Comparison of ENCODE assay signal across 26 mouse cellular contexts in the genomic region with DNA sequence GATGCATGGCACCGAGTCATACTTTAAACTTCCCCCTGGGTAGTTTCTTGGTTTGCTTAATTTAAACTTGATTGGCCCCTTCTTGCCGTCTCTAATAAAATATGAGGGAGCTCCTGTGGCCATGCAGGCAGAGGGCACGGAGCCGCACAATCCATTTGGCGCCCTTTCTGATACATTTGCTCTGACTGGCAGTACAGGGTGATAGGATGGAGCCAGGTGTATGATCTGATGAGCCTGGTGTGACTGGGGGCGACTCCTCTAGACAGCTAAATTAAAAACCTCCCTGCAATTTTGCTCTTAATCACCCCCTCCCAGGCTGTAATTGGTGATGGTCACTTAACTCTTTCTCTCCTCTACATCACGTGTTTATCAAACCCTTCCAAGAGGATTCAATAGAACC.
A peak's percentile ranks its signal among the peaks of the same experiment; 100 is the strongest.
DNase-seq lines count a peak whose midpoint lies in the region; ATAC-seq and TF ChIP-seq lines count a peak whose summit lies in the region.
"Had no signal": no experiment of that assay in that cellular context is flagged by ENCODE, and none has a peak within 500 bp of the region (broad histone marks: within the 10 kb centered on the region; RNA-seq: fewer than 3 reads in every experiment).

No protein-coding gene starts in this region.

- no peak overlapping the region for H3K4me2 ChIP-seq in forebrain, embryonic 12.5 days
- no peak overlapping the region for H3K4me2 ChIP-seq in forebrain, embryonic 14.5 days (ENCODE audit: low read length)
- H3K4me2 ChIP-seq in hindbrain, embryonic 12.5 days (replicated peaks): no peak overlapping the region
- H3K4me2 ChIP-seq in hindbrain, embryonic 16.5 days (ENCODE audit: low read length): no peak overlapping the region
- H3K4me2 ChIP-seq in kidney, embryonic 15.5 days: 0 out of 2 replicates have a peak overlapping the region, but pooled peaks have one; percentile 1
- H3K4me2 ChIP-seq in kidney, embryonic 14.5 days (replicated peaks; ENCODE audit: low read depth, low read length): no peak overlapping the region
- H3K4me2 ChIP-seq: embryonic facial prominence, embryonic 13.5 days; forebrain, embryonic 15.5 days; heart, embryonic 11.5 days had no signal

- WGBS in forebrain, embryonic 12.5 days: 71% methylated on average over 7 of the region's 7 CpGs
- WGBS in forebrain, embryonic 14.5 days: 77% methylated on average over 7 of the region's 7 CpGs
- WGBS in hindbrain, embryonic 12.5 days: 61% methylated on average over 7 of the region's 7 CpGs
- 47% methylated on average over 7 of the region's 7 CpGs for WGBS in hindbrain, embryonic 16.5 days
- 77% methylated on average over 7 of the region's 7 CpGs for WGBS in kidney, embryonic 15.5 days
- 80% methylated on average over 7 of the region's 7 CpGs for WGBS in kidney, embryonic 14.5 days

- no peak overlapping the region for H3K9ac ChIP-seq in forebrain, embryonic 12.5 days
- H3K9ac ChIP-seq in forebrain, embryonic 14.5 days (ENCODE audit: low read length): no peak overlapping the region
- H3K9ac ChIP-seq in hindbrain, embryonic 12.5 days: no peak overlapping the region
- no peak overlapping the region for H3K9ac ChIP-seq in hindbrain, embryonic 16.5 days (ENCODE audit: low read depth, low read length)
- no peak overlapping the region for H3K9ac ChIP-seq in kidney, embryonic 15.5 days
- no peak overlapping the region for H3K9ac ChIP-seq in kidney, embryonic 14.5 days (ENCODE audit: low read depth, low read length)
- H3K9ac ChIP-seq: embryonic facial prominence, embryonic 13.5 days; forebrain, embryonic 15.5 days had no signal

- TF ChIP-seq CTCF in brain, embryonic 14.5 days (IDR thresholded peaks at IDR 0.05; ENCODE audit: borderline replicate concordance, extremely low read depth, insufficient read depth, insufficient read length): no peak

- DNase-seq in forebrain, embryonic 14.5 days (ENCODE audit: low spot score): no peak
- DNase-seq in brain, embryonic 14.5 days (ENCODE audit: low read depth): peak; percentile 35
- DNase-seq: adrenal gland, postnatal 10 days; adrenal gland, postnatal 36 days; B cell, adult 2 months; cerebellum, adult 11 months; cerebellum, adult 2 months; cerebellum, adult 9-11 months; cerebellum, postnatal 25 days; gastrocnemius, postnatal 10 days; gastrocnemius, postnatal 36 days; kidney, adult 2 months had no signal

- peaks cover 43% of the 10 kb centered on the region for H3K27me3 ChIP-seq in forebrain, embryonic 12.5 days
- H3K27me3 ChIP-seq in forebrain, embryonic 14.5 days (replicated peaks; ENCODE audit: control insufficient read depth, insufficient read depth, low read length): peaks cover 24% of the 10 kb centered on the region
- peaks cover 12% of the 10 kb centered on the region; the same call in 1 of the 2 replicates for H3K27me3 ChIP-seq in hindbrain, embryonic 12.5 days
- H3K27me3 ChIP-seq in hindbrain, embryonic 16.5 days (replicated peaks; ENCODE audit: control insufficient read depth, insufficient read depth, low read length): 0 out of 2 replicates have a peak, but pooled peaks cover 2% of the 10 kb centered on the region
- peaks cover 3% of the 10 kb centered on the region; the same call in 1 of the 2 replicates for H3K27me3 ChIP-seq in kidney, embryonic 15.5 days
- H3K27me3 ChIP-seq in kidney, embryonic 14.5 days (ENCODE audit: control insufficient read depth, insufficient read depth, low read length): no peaks in the 10 kb centered on the region
- H3K27me3 ChIP-seq: CH12.LX, Patski had no signal

- no peak for TF ChIP-seq POLR2A in brain, embryonic 14.5 days (IDR thresholded peaks at IDR 0.05; ENCODE audit: borderline replicate concordance, extremely low read depth, insufficient read depth, insufficient read length, poor library complexity, severe bottlenecking)

- no peak overlapping the region for H3K4me3 ChIP-seq in forebrain, embryonic 12.5 days (replicated peaks)
- no peak overlapping the region for H3K4me3 ChIP-seq in forebrain, embryonic 14.5 days (ENCODE audit: low read depth, low read length)
- H3K4me3 ChIP-seq in hindbrain, embryonic 12.5 days: no peak overlapping the region
- no peak overlapping the region for H3K4me3 ChIP-seq in hindbrain, embryonic 16.5 days (ENCODE audit: low read length)
- H3K4me3 ChIP-seq in kidney, embryonic 15.5 days (replicated peaks): no peak overlapping the region
- no peak overlapping the region for H3K4me3 ChIP-seq in kidney, embryonic 14.5 days (ENCODE audit: low read length)
- H3K4me3 ChIP-seq: embryonic facial prominence, embryonic 10.5 days; embryonic facial prominence, embryonic 13.5 days; erythroblast, embryonic 14.5 days; forebrain, embryonic 15.5 days had no signal

- ATAC-seq in forebrain, embryonic 12.5 days (ENCODE audit: low FRiP score): peak; percentile 64
- no peak for ATAC-seq in forebrain, embryonic 14.5 days
- ATAC-seq in hindbrain, embryonic 12.5 days (ENCODE audit: low FRiP score): peak; percentile 48; the same call in 1 of the 2 replicates
- ATAC-seq in hindbrain, embryonic 16.5 days: no peak
- ATAC-seq in kidney, embryonic 15.5 days (replicated peaks; ENCODE audit: low FRiP score): no peak
- ATAC-seq in kidney, embryonic 14.5 days (ENCODE audit: low FRiP score, low TSS enrichment): no peak
- ATAC-seq: forebrain, embryonic 15.5 days; intestine, postnatal 0 days; Patski had no signal

- 0 out of 2 replicates have a peak, but pooled peaks cover 4% of the 10 kb centered on the region for H3K4me1 ChIP-seq in forebrain, embryonic 12.5 days
- no peaks in the 10 kb centered on the region for H3K4me1 ChIP-seq in forebrain, embryonic 14.5 days (ENCODE audit: control insufficient read depth, insufficient read depth, low read length)
- peaks cover 5% of the 10 kb centered on the region for H3K4me1 ChIP-seq in hindbrain, embryonic 12.5 days
- H3K4me1 ChIP-seq in hindbrain, embryonic 16.5 days (ENCODE audit: control insufficient read depth, insufficient read depth, low read depth, low read length): no peaks in the 10 kb centered on the region
- no peaks in the 10 kb centered on the region for H3K4me1 ChIP-seq in kidney, embryonic 15.5 days
- H3K4me1 ChIP-seq in kidney, embryonic 14.5 days (ENCODE audit: control insufficient read depth, insufficient read depth, low read length): no peaks in the 10 kb centered on the region
- H3K4me1 ChIP-seq: embryonic facial prominence, embryonic 10.5 days; forebrain, embryonic 15.5 days had no signal

- H3K27ac ChIP-seq in forebrain, embryonic 12.5 days: peak overlapping the region; percentile 61
- no peak overlapping the region for H3K27ac ChIP-seq in forebrain, embryonic 14.5 days (ENCODE audit: low read depth, low read length)
- no peak overlapping the region for H3K27ac ChIP-seq in hindbrain, embryonic 12.5 days
- no peak overlapping the region for H3K27ac ChIP-seq in hindbrain, embryonic 16.5 days (ENCODE audit: low read depth, low read length)
- H3K27ac ChIP-seq in kidney, embryonic 15.5 days: no peak overlapping the region
- H3K27ac ChIP-seq in kidney, embryonic 14.5 days (ENCODE audit: low read depth, low read length): no peak overlapping the region
- H3K27ac ChIP-seq: embryonic facial prominence, embryonic 10.5 days; embryonic facial prominence, embryonic 13.5 days; forebrain, embryonic 15.5 days had no signal

- H3K36me3 ChIP-seq in forebrain, embryonic 12.5 days (replicated peaks): no peaks in the 10 kb centered on the region
- H3K36me3 ChIP-seq in forebrain, embryonic 14.5 days (ENCODE audit: control insufficient read depth, insufficient read depth, low read length): no peaks in the 10 kb centered on the region
- no peaks in the 10 kb centered on the region for H3K36me3 ChIP-seq in hindbrain, embryonic 12.5 days
- H3K36me3 ChIP-seq in hindbrain, embryonic 16.5 days (ENCODE audit: control insufficient read depth, insufficient read depth, low read length): no peaks in the 10 kb centered on the region
- H3K36me3 ChIP-seq in kidney, embryonic 15.5 days: no peaks in the 10 kb centered on the region
- no peaks in the 10 kb centered on the region for H3K36me3 ChIP-seq in kidney, embryonic 14.5 days (ENCODE audit: control insufficient read depth, insufficient read depth, low read length)
- H3K36me3 ChIP-seq: embryonic facial prominence, embryonic 10.5 days; embryonic facial prominence, embryonic 13.5 days; forebrain, embryonic 15.5 days; G1E had no signal

- H3K9me3 ChIP-seq in forebrain, embryonic 12.5 days: no peaks in the 10 kb centered on the region
- H3K9me3 ChIP-seq in forebrain, embryonic 14.5 days (replicated peaks; ENCODE audit: control insufficient read depth, low read length): no peaks in the 10 kb centered on the region
- H3K9me3 ChIP-seq in hindbrain, embryonic 12.5 days (replicated peaks): no peaks in the 10 kb centered on the region
- H3K9me3 ChIP-seq in hindbrain, embryonic 16.5 days (ENCODE audit: control insufficient read depth, low read length): no peaks in the 10 kb centered on the region
- no peaks in the 10 kb centered on the region for H3K9me3 ChIP-seq in kidney, embryonic 15.5 days (replicated peaks)
- no peaks in the 10 kb centered on the region for H3K9me3 ChIP-seq in kidney, embryonic 14.5 days (ENCODE audit: control insufficient read depth, low read length)
- H3K9me3 ChIP-seq: embryonic facial prominence, embryonic 10.5 days; embryonic facial prominence, embryonic 13.5 days; forebrain, embryonic 15.5 days had no signal

Comparison
In these comparisons a context has a peak if more than half of its experiments do, and no peak if none do; other contexts are left out.
1. ATAC-seq: peak in forebrain, embryonic 12.5 days (single experiment) and hindbrain, embryonic 12.5 days (single experiment); none in forebrain, embryonic 14.5 days (single experiment), hindbrain, embryonic 16.5 days (single experiment), kidney, embryonic 15.5 days (single experiment) and kidney, embryonic 14.5 days (single experiment).